Mouse (Mus musculus) liver, embryonic 14.5 days (tissue): ENCODE results near the gene Aldh3b1. TPM values are rescaled to one million over a fixed set of nuclear protein-coding genes. Genes with fewer than 3 reads are reported as not detected.

Experiments
- ATAC-seq: fragments of 200-750 bp; cut with Nextera tagmentation; 2 replicates; pipeline ENCODE4 v1.8.0; 2017; ENCODE audit warnings: moderate number of reproducible peaks, mild to moderate bottlenecking, moderate library complexity; ENCODE audit not compliant: insufficient read depth
- DNase-seq, 3 experiments: peaks; one replicate each; pipeline ENCODE4 v3.0.0-alpha.2; 2012 to 2013; ENCODE audit warnings: low read depth in 3 of 3, low spot score in 3 of 3
- H3K27ac ChIP-seq: fragments of 300-500 bp; sonication (generic); 2 replicates; pipeline ENCODE4 v1.5.1; 2014; ENCODE audit warnings: moderate library complexity, mild to moderate bottlenecking, control low read depth, inconsistent platforms
- H3K27me3 ChIP-seq: fragments of 300-500 bp; sonication (generic); 2 replicates; pipeline ENCODE4 v1.6.1; 2014; ENCODE audit warnings: mild to moderate bottlenecking, low read length, moderate library complexity; ENCODE audit not compliant: control insufficient read depth, insufficient read depth
- H3K36me3 ChIP-seq: fragments of 300-500 bp; sonication (generic); replicated peaks from 2 replicates; pipeline ENCODE4 v1.6.1; 2014; ENCODE audit warnings: low read depth; ENCODE audit not compliant: control insufficient read depth, insufficient read depth
- H3K4me1 ChIP-seq, 2 experiments: fragments of 200-500 bp in 1 of 2; fragments of 300-500 bp in 1 of 2; sonication (generic) in 1 of 2; replicated peaks; 2 replicates each; pipeline ENCODE4 v1.6.1; 2012 to 2014; ENCODE audit warnings: antibody characterized with exemption in 1 of 2, inconsistent platforms in 1 of 2, low read length in 1 of 2; ENCODE audit not compliant: control insufficient read depth in 2 of 2, insufficient read depth in 2 of 2
- H3K4me2 ChIP-seq: fragments of 300-500 bp; sonication (generic); 2 replicates; pipeline ENCODE4 v1.6.1; 2014; ENCODE audit warnings: low read depth, mild to moderate bottlenecking, control low read depth, moderate library complexity
- H3K4me3 ChIP-seq, 2 experiments: fragments of 200-500 bp in 1 of 2; fragments of 300-500 bp in 1 of 2; sonication (generic) in 1 of 2; 2 replicates each; pipeline ENCODE4 v1.5.1; 2012 to 2014; ENCODE audit warnings: low read depth in 2 of 2, low read length in 2 of 2, mild to moderate bottlenecking in 2 of 2, control low read depth in 1 of 2, inconsistent platforms in 1 of 2, moderate library complexity in 1 of 2; ENCODE audit not compliant: insufficient read depth in 1 of 2
- H3K9ac ChIP-seq: fragments of 300-500 bp; sonication (generic); replicated peaks from 2 replicates; pipeline ENCODE4 v1.6.1; 2014; ENCODE audit warnings: mild to moderate bottlenecking, control low read depth, moderate library complexity
- H3K9me3 ChIP-seq: fragments of 300-500 bp; sonication (generic); 2 replicates; pipeline ENCODE4 v1.6.1; 2016; ENCODE audit warnings: low read length, mixed read lengths; ENCODE audit not compliant: control insufficient read depth
- CTCF ChIP-seq: IDR thresholded peaks from 2 replicates; pipeline ENCODE4 v1.5.1; 2016; ENCODE audit warnings: antibody characterized with exemption, low read depth, control low read depth
- EP300 ChIP-seq: IDR thresholded peaks from 2 replicates; pipeline ENCODE4 v1.6.1; 2016; ENCODE audit warnings: antibody characterized with exemption, low read depth
- WGBS: fragments of 180-500 bp; shearing (Covaris S2); extraction: QIAGEN DNeasy Blood & Tissue Kit; methylation state at CpG from one replicate; pipeline ENCODE4 v1.1.7; 2014; ENCODE audit not compliant: insufficient replicate concordance; 5-methylcytosine and 5-hydroxymethylcytosine counted together
- polyA plus RNA-seq, 2 experiments: library from polyadenylated mRNA; depleted of rRNA in 1 of 2; stranded (reverse) in 1 of 2; unstranded in 1 of 2; fragments of >200 nt; fragmentation: Nextera tagmentation in 1 of 2; extraction: Ambion mirVana in 1 of 2; gene quantifications; 2 replicates each; pipeline versions ENCODE4 v1.2.1 to v1.2.3; 2012 to 2014

Gene Aldh3b1
- polyA plus RNA-seq, 2 experiments = 3.3 to 5.3 TPM

GRCm38 (mm10) chr19:3946715-3947114, 17.1 kb upstream of the Aldh3b1 start:
- TF ChIP-seq EP300 (no peak), CTCF (peak; percentile 94)
- Histone ChIP-seq H3K27me3 (no peaks in the 10 kb centered on the region), H3K36me3 (no peaks in the 10 kb centered on the region), H3K9me3 (no peaks in the 10 kb centered on the region), H3K4me3 (no peak overlapping the region), H3K4me1 (peaks cover 0 to 13% of the 10 kb centered on the region in 2 experiments; a peak in 2 of 4 replicates), H3K27ac (no peak overlapping the region), H3K4me2 (no peak overlapping the region), H3K9ac (no peak overlapping the region)
- ATAC-seq (no peak), DNase-seq (no peak)
- WGBS = 17% methylated on average over 2 of the region's 2 CpGs

- no peak overlapping the region for H3K9ac ChIP-seq
- no peak overlapping the region for H3K27ac ChIP-seq
- ATAC-seq (no peak), DNase-seq (no peak)
- 18% methylated on average over 10 of the region's 10 CpGs for WGBS
- TF ChIP-seq EP300 (no peak), CTCF (no peak)
- H3K4me3 ChIP-seq = no peak overlapping the region
- no peaks in the 10 kb centered on the region for H3K27me3 ChIP-seq
- no peaks in the 10 kb centered on the region for H3K9me3 ChIP-seq
- H3K4me2 ChIP-seq = no peak overlapping the region
- H3K4me1 ChIP-seq = peaks cover 0 to 13% of the 10 kb centered on the region in 2 experiments; a peak in 2 of 4 replicates
- no peaks in the 10 kb centered on the region for H3K36me3 ChIP-seq
These were observed 16.4 kb upstream of the Aldh3b1 start for GRCm38 (mm10) chr19:3945872-3946564.

GRCm38 (mm10) chr19:3942986-3943735, 13.6 kb upstream of the Aldh3b1 start:
- Histone ChIP-seq H3K4me3 (peak overlapping the region; percentile 23 to 24), H3K9me3 (no peaks in the 10 kb centered on the region), H3K4me1 (peaks cover 0 to 13% of the 10 kb centered on the region in 2 experiments; a peak in 2 of 4 replicates), H3K36me3 (no peaks in the 10 kb centered on the region), H3K27me3 (no peaks in the 10 kb centered on the region), H3K9ac (no peak overlapping the region), H3K27ac (no peak overlapping the region), H3K4me2 (peak overlapping the region; percentile 58)
- DNase-seq = peak; percentile 50 to 67 (median 55)
- peak; percentile 85 for ATAC-seq
- 12% methylated on average over 27 of the region's 27 CpGs for WGBS
- no peak for TF ChIP-seq CTCF
- TF ChIP-seq EP300 = no peak

GRCm38 (mm10) chr19:3942315-3942714, 12.7 kb upstream of the Aldh3b1 start:
- TF ChIP-seq EP300 (no peak), CTCF (no peak)
- no peaks in the 10 kb centered on the region for H3K9me3 ChIP-seq
- H3K4me3 ChIP-seq = no peak overlapping the region
- 71% methylated on average over 7 of the region's 7 CpGs for WGBS
- H3K36me3 ChIP-seq = no peaks in the 10 kb centered on the region
- peaks cover 0 to 13% of the 10 kb centered on the region in 2 experiments; a peak in 2 of 4 replicates for H3K4me1 ChIP-seq
- no peak overlapping the region for H3K27ac ChIP-seq
- no peak for DNase-seq
- H3K9ac ChIP-seq = no peak overlapping the region
- H3K27me3 ChIP-seq = no peaks in the 10 kb centered on the region
- H3K4me2 ChIP-seq = no peak overlapping the region
- ATAC-seq = no peak
